Mouse (Mus musculus) embryonic facial prominence, embryonic 15.5 days (tissue): Measurements from ENCODE around the gene Mrps27. TPM values are rescaled to one million over a fixed set of nuclear protein-coding genes. Genes with fewer than 3 reads are reported as not detected.

Experiments used
- ATAC-seq: fragments of 200-750 bp; cut with Nextera tagmentation; 2 replicates; pipeline ENCODE4 v1.8.0; 2017; ENCODE audit warnings: low read depth, moderate TSS enrichment; ENCODE audit not compliant: insufficient number of reproducible peaks, low FRiP score, low TSS enrichment
- H3K27ac ChIP-seq: fragments of 300-500 bp; sonication (generic); replicated peaks from 2 replicates; pipeline ENCODE4 v1.5.1; 2015; ENCODE audit warnings: mild to moderate bottlenecking, inconsistent platforms
- H3K27me3 ChIP-seq: fragments of 300-500 bp; sonication (generic); 2 replicates; pipeline ENCODE4 v1.6.1; 2015; ENCODE audit warnings: inconsistent platforms
- H3K36me3 ChIP-seq: fragments of 300-500 bp; sonication (generic); 2 replicates; pipeline ENCODE4 v1.6.1; 2015; ENCODE audit warnings: mild to moderate bottlenecking, inconsistent platforms
- H3K4me1 ChIP-seq: fragments of 300-500 bp; sonication (generic); 2 replicates; pipeline ENCODE4 v1.6.1; 2015; ENCODE audit warnings: inconsistent platforms
- H3K4me2 ChIP-seq: fragments of 300-500 bp; sonication (generic); replicated peaks from 2 replicates; pipeline ENCODE4 v1.6.1; 2015; ENCODE audit warnings: mild to moderate bottlenecking, inconsistent platforms
- H3K4me3 ChIP-seq: fragments of 300-500 bp; sonication (generic); replicated peaks from 2 replicates; pipeline ENCODE4 v1.5.1; 2015; ENCODE audit warnings: mild to moderate bottlenecking, inconsistent platforms
- H3K9ac ChIP-seq: fragments of 300-500 bp; sonication (generic); 2 replicates; pipeline ENCODE4 v1.6.1; 2015; ENCODE audit warnings: inconsistent platforms
- H3K9me3 ChIP-seq: fragments of 300-500 bp; sonication (generic); replicated peaks from 2 replicates; pipeline ENCODE4 v1.6.1; 2016; ENCODE audit warnings: inconsistent platforms
- WGBS: fragments of 180-500 bp; shearing (Covaris S2); methylation state at CpG from one replicate; pipeline ENCODE4 v1.1.7; 2015; 5-methylcytosine and 5-hydroxymethylcytosine counted together
- polyA plus RNA-seq: library from polyadenylated mRNA; unstranded; fragments of >200 nt; fragmentation: Nextera tagmentation; extraction: Ambion mirVana; gene quantifications from 2 replicates; pipeline ENCODE4 v1.2.1, GENCODE M21; 2015

The Mrps27 gene
- polyA plus RNA-seq, 1 experiment from 2014 or later, result 51.2 TPM

DNA sequence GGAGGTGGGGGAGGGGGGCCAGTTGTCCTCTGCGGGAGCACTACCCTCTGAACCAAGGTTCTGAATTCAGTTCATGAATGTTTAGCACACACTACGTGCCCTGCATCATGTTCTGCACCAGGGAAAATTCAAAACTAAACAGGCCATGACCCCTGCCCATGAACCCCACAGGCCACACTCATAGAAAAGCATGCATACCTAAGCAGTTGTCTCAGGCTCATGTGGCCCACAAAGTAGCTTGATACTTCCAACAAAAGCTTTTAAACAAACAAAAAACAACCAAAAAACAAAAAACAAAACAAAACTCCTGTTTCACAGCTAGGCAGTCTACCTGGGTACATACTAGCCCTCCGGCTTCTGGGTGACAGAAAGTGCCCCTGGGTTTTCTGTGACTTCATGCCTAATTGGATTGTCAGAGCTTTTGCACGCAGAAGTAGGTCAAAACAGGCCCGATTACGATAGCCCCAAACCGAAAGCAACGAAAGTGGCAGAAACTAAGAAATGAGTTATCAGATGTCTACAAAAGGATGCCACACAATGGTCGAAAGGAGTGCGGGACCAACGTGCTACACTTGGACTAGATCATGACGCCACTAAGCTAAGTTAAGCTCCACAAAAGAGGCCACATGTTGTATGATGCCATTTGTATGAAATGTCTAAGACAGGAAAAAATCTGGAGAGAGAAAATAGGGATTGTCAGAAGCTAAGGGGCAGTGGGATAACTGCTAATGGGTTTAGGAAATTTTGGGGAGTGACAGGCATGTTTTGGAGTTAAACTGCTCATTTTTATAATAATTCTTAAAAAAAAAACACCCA lies 98.1 kb downstream of the Mrps27 start:
- Histone ChIP-seq H3K36me3 (peaks cover 20% of the 10 kb centered on the region; the same call in 1 of the 2 replicates), H3K4me1 (peaks cover 51% of the 10 kb centered on the region), H3K9me3 (no peaks in the 10 kb centered on the region), H3K9ac (no peak overlapping the region), H3K4me3 (no peak overlapping the region), H3K27ac (0 out of 2 replicates have a peak overlapping the region, but pooled peaks have one; percentile 13), H3K27me3 (no peaks in the 10 kb centered on the region), H3K4me2 (no peak overlapping the region)
- ATAC-seq, result no peak
- WGBS, result 61% methylated on average over 12 of the region's 12 CpGs

DNA sequence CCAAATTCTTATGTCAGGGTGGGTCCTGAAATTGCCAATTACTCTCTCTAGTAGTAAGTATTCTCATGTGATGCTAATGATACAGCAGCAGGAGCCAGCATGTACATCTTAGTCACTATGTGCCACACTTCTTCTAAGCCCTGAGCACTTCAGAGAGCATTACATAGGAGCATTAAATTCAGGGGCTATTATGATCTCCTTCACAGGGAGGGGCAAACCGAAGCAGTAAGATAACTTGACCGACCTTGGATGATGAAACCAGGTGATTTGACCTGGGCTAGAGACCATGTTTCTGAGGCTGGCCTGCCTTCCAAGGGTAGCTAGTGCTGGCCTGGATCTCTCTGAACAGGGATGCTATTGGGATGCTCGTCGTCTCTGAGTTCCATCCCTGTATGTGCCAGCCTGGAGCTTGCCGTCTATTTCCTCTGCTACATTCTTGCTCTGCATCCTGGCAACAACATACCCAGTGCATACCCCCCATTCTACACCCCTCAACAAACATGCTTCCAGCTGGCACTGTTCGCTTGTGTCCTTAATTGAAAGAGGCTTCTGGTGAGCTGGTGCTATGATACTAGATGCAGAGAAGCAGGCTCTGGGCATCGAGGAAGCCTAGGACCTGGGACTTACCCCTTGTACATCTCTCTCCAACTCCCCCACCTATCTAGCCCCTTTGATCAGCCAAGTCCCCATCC lies 99.0 kb downstream of the Mrps27 start:
- H3K9me3 ChIP-seq, result no peaks in the 10 kb centered on the region
- H3K36me3 ChIP-seq, result peaks cover 17% of the 10 kb centered on the region; the same call in 1 of the 2 replicates
- no peak overlapping the region for H3K4me2 ChIP-seq
- WGBS, result 68% methylated on average over 7 of the region's 7 CpGs
- no peak overlapping the region for H3K4me3 ChIP-seq
- H3K27ac ChIP-seq, result no peak overlapping the region
- H3K27me3 ChIP-seq, result no peaks in the 10 kb centered on the region
- peaks cover 57% of the 10 kb centered on the region for H3K4me1 ChIP-seq
- ATAC-seq, result no peak
- H3K9ac ChIP-seq, result no peak overlapping the region

DNA sequence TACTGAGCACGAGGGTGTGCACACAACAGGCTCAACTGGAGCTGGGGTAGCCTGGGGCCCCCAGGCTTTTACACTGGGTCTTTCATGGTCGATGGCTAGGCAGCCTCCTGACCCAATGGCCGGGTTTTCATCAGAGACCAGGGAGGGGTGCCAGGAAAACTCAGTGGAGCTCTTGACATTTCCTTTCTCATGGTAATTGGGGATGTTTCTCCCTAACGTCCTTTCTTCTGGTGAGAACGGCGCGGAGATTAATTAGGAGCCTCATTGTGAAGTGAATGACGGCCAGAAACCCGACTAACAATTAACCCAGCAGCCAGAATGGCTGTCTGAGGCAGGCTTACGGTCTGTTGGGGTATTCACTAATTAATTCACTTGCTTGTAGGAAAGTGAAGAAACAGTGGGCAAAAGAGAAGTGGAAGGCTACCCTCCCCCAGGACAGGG lies 99.9 kb downstream of the Mrps27 start:
- WGBS, result 26% methylated on average over 10 of the region's 10 CpGs

DNA sequence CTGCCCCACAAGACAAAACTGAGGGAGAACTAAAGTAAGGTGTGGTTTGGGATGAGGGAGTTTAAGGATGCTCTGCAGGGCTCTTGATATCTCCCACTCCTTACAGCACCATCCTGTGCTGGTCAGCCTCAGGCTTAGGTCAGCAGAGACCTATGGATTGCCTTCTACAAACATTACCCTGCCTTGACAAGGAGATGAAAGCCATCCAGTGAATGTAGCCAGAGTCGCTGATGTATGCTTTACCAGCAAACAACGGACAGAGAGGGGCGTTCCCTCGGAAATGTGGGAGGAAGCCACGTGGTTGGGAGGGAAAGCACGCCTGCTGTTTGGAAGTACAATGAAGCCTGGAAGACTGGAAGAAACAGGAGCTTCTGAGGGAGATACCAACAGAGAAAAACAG lies 100.3 kb downstream of the Mrps27 start:
- Histone ChIP-seq H3K27ac (0 out of 2 replicates have a peak overlapping the region, but pooled peaks have one; percentile 19), H3K4me3 (no peak overlapping the region), H3K36me3 (peaks cover 13% of the 10 kb centered on the region; the same call in 1 of the 2 replicates), H3K4me2 (0 out of 2 replicates have a peak overlapping the region, but pooled peaks have one; percentile 6), H3K9ac (no peak overlapping the region), H3K9me3 (no peaks in the 10 kb centered on the region), H3K27me3 (no peaks in the 10 kb centered on the region), H3K4me1 (peaks cover 68% of the 10 kb centered on the region)
- no peak for ATAC-seq
- 8% methylated on average over 6 of the region's 6 CpGs for WGBS

More for the DNA sequence above, 99.9 kb downstream of the Mrps27 start:
- Histone ChIP-seq H3K27me3 (no peaks in the 10 kb centered on the region), H3K9ac (no peak overlapping the region), H3K36me3 (peaks cover 16% of the 10 kb centered on the region; the same call in 1 of the 2 replicates), H3K4me2 (0 out of 2 replicates have a peak overlapping the region, but pooled peaks have one; percentile 6), H3K4me3 (no peak overlapping the region), H3K9me3 (no peaks in the 10 kb centered on the region), H3K4me1 (peaks cover 64% of the 10 kb centered on the region), H3K27ac (0 out of 2 replicates have a peak overlapping the region, but pooled peaks have one; percentile 19)
- ATAC-seq, result no peak

DNA sequence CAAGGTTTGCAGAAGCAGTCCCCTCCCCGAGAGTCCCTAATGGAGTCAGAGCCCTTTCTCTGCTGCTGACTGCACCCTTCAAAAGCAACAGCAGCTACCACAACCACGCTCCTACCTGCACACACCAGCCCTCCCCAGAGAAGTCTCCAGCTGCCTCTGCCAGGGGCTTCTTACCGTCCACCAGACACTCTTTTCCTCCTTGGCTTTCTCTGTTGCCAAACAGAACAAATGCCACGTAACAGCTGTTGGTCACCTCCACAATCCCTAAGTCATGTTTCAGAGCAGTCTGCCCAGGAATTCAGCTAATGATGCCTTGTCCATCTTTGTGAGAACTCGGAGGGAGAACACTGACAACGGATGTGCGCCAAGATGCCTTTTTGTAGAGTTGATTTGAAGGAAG lies 102.4 kb downstream of the Mrps27 start:
- Histone ChIP-seq H3K4me1 (peaks cover 62% of the 10 kb centered on the region), H3K4me3 (no peak overlapping the region), H3K27ac (peak overlapping the region; percentile 60), H3K4me2 (no peak overlapping the region), H3K9me3 (no peaks in the 10 kb centered on the region), H3K36me3 (no peaks in the 10 kb centered on the region), H3K9ac (no peak overlapping the region), H3K27me3 (no peaks in the 10 kb centered on the region)
- ATAC-seq, result no peak
- WGBS, result 72% methylated on average over 7 of the region's 7 CpGs

DNA sequence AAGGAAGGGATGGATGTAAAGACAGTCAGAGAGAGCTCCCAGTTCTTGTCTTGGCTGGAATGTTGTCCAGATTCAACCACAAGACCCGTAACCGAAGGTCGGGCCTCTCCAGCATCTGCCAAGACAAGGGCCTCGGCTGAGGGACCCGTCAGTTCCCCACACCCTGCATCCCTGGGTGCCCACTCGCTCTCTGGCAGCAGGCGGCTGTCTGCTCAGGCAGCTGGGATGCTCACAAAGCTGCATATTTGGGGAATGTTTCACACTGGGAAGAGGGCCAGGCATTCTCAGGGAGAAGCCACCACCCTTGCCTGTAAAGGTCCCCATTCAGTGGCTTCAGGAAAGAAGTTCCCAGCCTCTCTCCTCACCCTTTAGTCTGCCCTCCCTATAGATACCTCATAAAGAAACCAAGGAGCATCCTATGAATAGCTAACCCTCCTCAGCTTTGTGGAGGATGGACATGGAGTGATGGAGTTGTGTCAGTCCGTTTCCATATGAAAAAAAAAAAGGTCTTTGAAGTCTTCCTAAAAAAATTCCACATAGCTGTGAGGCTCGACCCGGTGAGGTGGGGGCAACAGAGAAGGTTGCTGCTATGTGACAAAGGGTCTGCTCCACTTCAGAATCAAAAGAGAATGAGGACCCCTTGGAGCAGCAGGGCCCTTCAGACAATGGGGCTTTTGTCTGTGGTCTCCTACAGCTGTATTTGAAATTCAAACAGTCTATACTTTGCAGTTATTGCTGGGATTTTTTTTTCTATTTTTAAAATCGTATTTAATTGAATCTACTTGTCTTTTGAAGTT lies 103.0 kb downstream of the Mrps27 start:
- Histone ChIP-seq H3K27ac (peak overlapping the region; percentile 60), H3K9ac (no peak overlapping the region), H3K36me3 (no peaks in the 10 kb centered on the region), H3K4me2 (no peak overlapping the region), H3K27me3 (no peaks in the 10 kb centered on the region), H3K9me3 (no peaks in the 10 kb centered on the region), H3K4me3 (no peak overlapping the region), H3K4me1 (peaks cover 56% of the 10 kb centered on the region)
- 35% methylated on average over 11 of the region's 11 CpGs for WGBS
- peak; percentile 46 for ATAC-seq

DNA sequence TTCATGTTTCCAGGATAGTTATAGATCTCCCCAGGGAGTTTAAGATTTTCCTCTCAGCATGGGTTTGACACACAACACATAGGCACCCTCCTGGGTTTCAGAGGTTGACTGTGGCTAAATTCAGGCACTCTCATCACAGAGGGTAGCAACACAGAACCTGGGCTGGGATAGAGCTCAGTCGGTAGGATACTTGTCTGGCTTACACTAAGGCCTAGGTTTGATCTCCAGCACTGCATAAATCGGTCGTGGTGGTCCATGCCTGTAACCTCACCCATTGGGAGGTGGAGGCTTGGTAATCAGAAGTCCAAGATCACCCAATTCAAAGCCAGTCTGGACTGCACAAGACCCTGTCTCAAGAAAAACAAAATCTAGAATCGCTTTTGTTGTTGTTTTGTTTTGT lies 103.7 kb downstream of the Mrps27 start:
- Histone ChIP-seq H3K9me3 (no peaks in the 10 kb centered on the region), H3K9ac (no peak overlapping the region), H3K27me3 (no peaks in the 10 kb centered on the region), H3K4me3 (no peak overlapping the region), H3K4me2 (no peak overlapping the region), H3K27ac (no peak overlapping the region), H3K36me3 (no peaks in the 10 kb centered on the region), H3K4me1 (peaks cover 50% of the 10 kb centered on the region)
- no peak for ATAC-seq
- 63% methylated on average over 4 of the region's 4 CpGs for WGBS

DNA sequence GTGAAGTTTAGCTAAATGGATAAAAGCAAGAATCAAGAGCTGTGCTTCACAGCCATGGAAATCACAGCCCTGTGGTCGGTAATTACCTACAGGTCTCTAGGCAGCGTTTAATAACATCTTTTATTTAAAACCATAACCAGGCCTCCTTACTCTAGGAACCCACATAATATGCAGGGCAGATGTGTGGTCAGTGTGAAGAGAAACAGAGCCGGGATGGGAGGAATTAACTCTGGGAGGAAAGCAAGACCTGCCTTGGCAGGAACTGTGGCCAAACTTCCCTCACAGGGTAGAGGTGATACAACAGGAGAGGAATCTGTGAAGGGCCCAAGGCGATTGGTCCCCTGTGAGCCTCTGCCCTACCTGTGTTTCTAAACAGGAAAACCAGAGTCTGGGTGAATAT lies 105.0 kb downstream of the Mrps27 start:
- H3K4me1 ChIP-seq, result peaks cover 38% of the 10 kb centered on the region
- no peak overlapping the region for H3K9ac ChIP-seq
- no peak overlapping the region for H3K4me3 ChIP-seq
- no peaks in the 10 kb centered on the region for H3K27me3 ChIP-seq
- ATAC-seq, result no peak; the same call in 1 of the 2 replicates
- H3K27ac ChIP-seq, result 0 out of 2 replicates have a peak overlapping the region, but pooled peaks have one; percentile 34
- no peaks in the 10 kb centered on the region for H3K9me3 ChIP-seq
- H3K36me3 ChIP-seq, result no peaks in the 10 kb centered on the region
- 47% methylated on average over 4 of the region's 4 CpGs for WGBS
- no peak overlapping the region for H3K4me2 ChIP-seq

DNA sequence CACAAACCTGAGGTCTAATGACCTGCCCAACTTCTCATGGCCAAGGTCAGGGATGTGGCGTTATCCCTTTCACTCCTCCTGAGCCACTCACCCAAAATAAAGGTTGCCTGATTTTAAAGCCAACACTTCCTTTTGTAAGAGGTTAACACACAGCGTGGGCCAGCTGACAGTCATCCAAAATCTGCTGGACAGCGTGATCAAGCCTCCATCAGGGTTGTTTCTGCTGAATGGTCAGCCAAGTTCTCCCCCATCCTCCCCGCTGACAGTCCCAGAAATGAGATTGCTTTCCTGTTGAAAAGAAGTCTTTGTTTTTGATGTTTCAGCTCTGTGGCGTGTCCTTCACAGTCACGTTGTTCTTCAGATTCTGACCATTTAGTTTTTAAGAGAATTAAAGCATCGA lies 106.2 kb downstream of the Mrps27 start:
- Histone ChIP-seq H3K27ac (no peak overlapping the region), H3K4me2 (no peak overlapping the region), H3K27me3 (no peaks in the 10 kb centered on the region), H3K36me3 (no peaks in the 10 kb centered on the region), H3K4me3 (no peak overlapping the region), H3K9me3 (no peaks in the 10 kb centered on the region), H3K4me1 (peaks cover 32% of the 10 kb centered on the region), H3K9ac (no peak overlapping the region)
- no peak for ATAC-seq
- WGBS, result 82% methylated on average over 7 of the region's 7 CpGs

DNA sequence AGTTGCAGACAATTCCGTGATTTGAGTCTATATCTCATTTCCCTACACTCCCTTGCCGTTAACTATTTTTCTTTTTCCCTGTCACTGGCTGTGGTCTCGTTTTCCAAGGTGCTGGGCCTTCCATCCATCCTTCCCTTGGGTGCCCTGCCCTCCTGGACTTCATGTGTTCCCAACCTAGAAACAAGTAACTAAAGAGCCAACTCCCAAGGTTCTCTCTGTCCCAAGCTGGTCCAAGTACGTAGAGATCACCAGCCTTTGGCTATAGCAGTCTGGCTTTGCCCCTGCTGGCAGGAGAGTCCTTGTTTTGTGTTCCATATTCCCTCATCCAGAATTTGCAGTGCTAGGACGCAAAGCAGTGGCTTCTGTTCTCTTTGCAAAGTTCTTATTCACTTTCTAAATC lies 106.7 kb downstream of the Mrps27 start:
- H3K4me1 ChIP-seq, result peaks cover 32% of the 10 kb centered on the region

DNA sequence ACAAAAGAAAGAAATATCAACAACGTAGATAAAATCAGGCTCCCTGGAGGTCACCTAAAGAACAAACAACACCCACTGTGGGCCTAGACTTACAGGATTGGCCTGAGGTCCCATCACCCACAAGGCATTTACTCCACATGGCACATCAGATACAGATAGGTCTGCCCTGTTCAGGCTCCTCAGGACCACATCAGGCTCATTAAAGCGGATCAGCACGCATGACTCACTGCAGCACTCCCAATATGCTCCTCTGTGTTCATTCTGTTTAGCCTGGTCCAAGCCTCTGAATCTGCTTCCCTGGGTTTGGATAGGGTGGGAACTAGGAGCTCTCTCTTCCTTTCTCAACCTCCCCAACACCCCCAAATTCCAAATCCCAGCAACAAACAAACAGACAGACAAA lies 107.9 kb downstream of the Mrps27 start:
- no peaks in the 10 kb centered on the region for H3K27me3 ChIP-seq
- no peaks in the 10 kb centered on the region for H3K36me3 ChIP-seq
- no peak overlapping the region for H3K27ac ChIP-seq
- whole genome bisulfite sequencing, result 86% methylated on average over 3 of the region's 3 CpGs
- no peak for ATAC-seq
- H3K4me3 ChIP-seq, result no peak overlapping the region
- H3K9me3 ChIP-seq, result no peaks in the 10 kb centered on the region
- H3K9ac ChIP-seq, result no peak overlapping the region
- H3K4me1 ChIP-seq, result peaks cover 24% of the 10 kb centered on the region
- H3K4me2 ChIP-seq, result no peak overlapping the region

More for the DNA sequence above, 106.7 kb downstream of the Mrps27 start:
- no peaks in the 10 kb centered on the region for H3K27me3 ChIP-seq
- H3K27ac ChIP-seq, result no peak overlapping the region
- H3K4me2 ChIP-seq, result no peak overlapping the region
- no peak overlapping the region for H3K9ac ChIP-seq
- no peak overlapping the region for H3K4me3 ChIP-seq
- H3K9me3 ChIP-seq, result no peaks in the 10 kb centered on the region
- no peaks in the 10 kb centered on the region for H3K36me3 ChIP-seq
- WGBS, result 83% methylated on average over 5 of the region's 5 CpGs
- no peak for ATAC-seq
